Mouse (Mus musculus) thymus, adult 2 months (tissue): ENCODE data around the gene G3bp1. TPM values are rescaled to one million over a fixed set of nuclear protein-coding genes. Genes with fewer than 3 reads are reported as not detected.

Source experiments
- DNase-seq: peaks from one replicate; pipeline ENCODE4 v3.0.0; 2021
- H3K27ac ChIP-seq: fragments of 200-500 bp; 2 replicates; pipeline ENCODE4 v1.5.1; 2012; ENCODE audit warnings: low read length, control low read depth; ENCODE audit not compliant: control insufficient read depth, insufficient read depth
- H3K27me3 ChIP-seq: fragments of 200-500 bp; 2 replicates; pipeline ENCODE4 v1.6.1; 2012; ENCODE audit warnings: mild to moderate bottlenecking, low read length, moderate library complexity, mixed read lengths; ENCODE audit not compliant: control insufficient read depth, insufficient read depth
- H3K36me3 ChIP-seq: fragments of 200-500 bp; 2 replicates; pipeline ENCODE4 v1.6.1; 2012; ENCODE audit warnings: mild to moderate bottlenecking, low read length, moderate library complexity; ENCODE audit not compliant: control insufficient read depth, insufficient read depth
- H3K4me1 ChIP-seq: fragments of 200-500 bp; replicated peaks from 2 replicates; pipeline ENCODE4 v1.6.1; 2012; ENCODE audit warnings: low read length; ENCODE audit not compliant: control insufficient read depth, insufficient read depth
- H3K4me3 ChIP-seq: fragments of 200-500 bp; 2 replicates; pipeline ENCODE4 v1.5.1; 2012; ENCODE audit warnings: mild to moderate bottlenecking, low read length, control low read depth, moderate library complexity; ENCODE audit not compliant: control insufficient read depth, insufficient read depth
- CTCF ChIP-seq: fragments of 200-500 bp; IDR thresholded peaks from 2 replicates; pipeline ENCODE4 v1.5.1; 2012; ENCODE audit warnings: mild to moderate bottlenecking, control low read depth, low read length, moderate library complexity, borderline replicate concordance; ENCODE audit not compliant: control insufficient read depth, poor library complexity, insufficient read depth; ENCODE audit errors: extremely low read depth
- POLR2A ChIP-seq: fragments of 200-500 bp; IDR thresholded peaks from 2 replicates; pipeline ENCODE4 v1.6.1; 2012; ENCODE audit warnings: mild to moderate bottlenecking, low read length, control low read depth, moderate library complexity; ENCODE audit not compliant: control insufficient read depth, poor library complexity, insufficient read depth; ENCODE audit errors: extremely low read depth
- WGBS: fragments of 180-500 bp; shearing (Covaris S2); methylation state at CpG from one replicate; pipeline ENCODE4 v1.1.7; 2018; 5-methylcytosine and 5-hydroxymethylcytosine counted together
- polyA plus RNA-seq: library from polyadenylated mRNA; depleted of rRNA; stranded (reverse); fragments of >200 nt; gene quantifications from 2 replicates; pipeline ENCODE4 v1.2.3, GENCODE M21; 2012; rRNA removed

The G3bp1 gene
- 42.3 and 52.3 TPM in 2 replicates for polyA plus RNA-seq

DNA sequence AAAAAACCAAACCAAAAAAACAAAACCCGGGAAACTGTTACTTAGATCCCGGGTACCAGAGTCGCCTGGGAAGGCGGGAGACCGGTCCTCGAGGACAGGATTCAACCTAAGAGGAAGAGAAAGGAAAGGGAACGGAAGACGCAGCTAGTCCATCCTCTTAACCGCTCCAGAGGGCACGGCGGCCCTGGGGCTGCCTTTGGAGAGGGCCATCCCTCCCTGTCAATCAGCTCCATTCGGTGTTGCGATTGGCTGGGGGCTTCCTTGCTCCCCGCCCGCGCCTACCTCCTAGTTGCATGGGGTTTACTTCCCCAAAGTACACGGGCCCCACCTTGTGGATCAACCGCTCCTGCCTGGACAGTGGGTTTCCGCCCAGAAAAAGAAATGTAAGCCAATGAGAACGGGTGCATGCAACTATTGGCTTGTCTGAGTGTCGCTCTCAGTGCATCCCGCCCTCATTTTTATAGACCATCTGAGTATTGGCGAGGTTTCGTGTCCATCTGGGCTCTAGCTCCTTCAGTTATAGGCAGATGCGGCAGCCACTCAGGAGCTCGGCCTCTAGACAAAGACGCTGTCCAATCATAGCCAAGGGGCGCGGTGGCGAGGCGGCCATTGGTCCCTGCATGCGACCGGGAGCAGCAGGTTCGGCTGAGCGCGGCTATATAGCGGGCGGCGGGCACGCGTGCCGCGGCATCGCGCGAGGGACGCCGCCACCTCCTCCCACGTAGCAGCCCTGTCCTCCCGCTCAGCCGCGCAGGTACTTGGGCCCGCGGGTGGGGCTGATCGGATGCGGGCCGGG, at the start of gene G3bp1:
Gene G3bp1, plus strand, starts transcription at position 638 of the 796 bp plus-strand sequence.
- Histone ChIP-seq H3K27me3 (no peaks in the 10 kb centered on the region), H3K36me3 (no peaks in the 10 kb centered on the region), H3K4me3 (peak within 1 kb of the TSS; percentile 89), H3K27ac (peak within 1 kb of the TSS; percentile 80), H3K4me1 (peaks cover 11% of the 10 kb centered on the region)
- TF ChIP-seq POLR2A (peak; percentile 99), CTCF (0 out of 2 replicates have a peak, but pooled peaks have one; percentile 33)
- DNase-seq: peak; percentile 100
- WGBS: under 1% methylated on average over 57 of the region's 57 CpGs

DNA sequence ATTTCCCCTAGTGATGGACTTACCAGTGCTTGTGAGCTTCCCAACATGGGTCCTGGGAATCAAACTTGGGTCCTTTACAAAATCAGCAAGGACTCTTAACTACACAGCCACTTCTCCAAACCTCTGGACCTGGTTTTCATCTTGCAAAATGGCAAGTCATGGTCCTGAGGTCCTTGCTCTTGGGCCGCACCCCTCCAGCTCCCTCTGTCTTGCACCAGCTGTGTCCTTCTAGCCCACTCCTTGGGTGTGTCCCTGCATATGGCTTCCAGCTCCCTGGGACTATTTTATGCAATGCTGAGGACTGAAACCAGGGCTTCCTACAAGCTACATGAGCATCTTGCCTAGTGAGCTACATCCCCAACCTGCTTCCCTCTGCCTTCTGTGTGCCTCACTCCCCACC, 46.5 kb upstream of the G3bp1 start, which contains the start of gene Sparc:
Gene Sparc, minus strand, starts transcription at position 206 of the 400 bp plus-strand sequence.
- no peak within 1 kb of the TSS for H3K4me3 ChIP-seq
- H3K4me1 ChIP-seq: no peaks in the 10 kb centered on the region; the same call in 1 of the 2 replicates
- H3K27me3 ChIP-seq: no peaks in the 10 kb centered on the region
- no peak for DNase-seq
- no peak for TF ChIP-seq POLR2A
- H3K36me3 ChIP-seq: no peaks in the 10 kb centered on the region
- H3K27ac ChIP-seq: no peak within 1 kb of the TSS
- WGBS: 100% methylated on average over 1 of the region's 1 CpGs

DNA sequence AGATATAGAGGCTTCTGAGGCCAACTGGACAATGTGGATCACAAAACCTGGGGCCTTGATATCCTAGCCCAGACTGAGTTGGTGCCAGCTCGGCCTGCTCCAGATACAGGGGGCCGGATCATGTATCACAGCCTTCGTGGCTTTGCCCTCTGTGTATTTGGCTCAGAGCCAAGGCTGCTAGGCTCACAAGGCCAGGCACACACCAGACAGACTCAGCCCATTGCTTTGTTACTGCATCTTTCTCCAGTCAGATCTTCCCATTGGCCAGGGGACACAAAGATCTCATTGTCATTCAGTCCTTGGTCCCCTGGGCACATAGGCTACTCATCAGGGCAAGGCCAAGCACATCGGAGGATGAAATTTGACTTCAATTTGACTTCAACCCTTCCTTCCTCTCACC, 45.7 kb upstream of the G3bp1 start:
- Histone ChIP-seq H3K27ac (no peak overlapping the region), H3K36me3 (no peaks in the 10 kb centered on the region), H3K4me3 (no peak overlapping the region), H3K4me1 (no peaks in the 10 kb centered on the region; the same call in 1 of the 2 replicates), H3K27me3 (no peaks in the 10 kb centered on the region)
- 48% methylated on average over 4 of the region's 4 CpGs for WGBS
- no peak for DNase-seq
- no peak for TF ChIP-seq POLR2A
- TF ChIP-seq CTCF: no peak

DNA sequence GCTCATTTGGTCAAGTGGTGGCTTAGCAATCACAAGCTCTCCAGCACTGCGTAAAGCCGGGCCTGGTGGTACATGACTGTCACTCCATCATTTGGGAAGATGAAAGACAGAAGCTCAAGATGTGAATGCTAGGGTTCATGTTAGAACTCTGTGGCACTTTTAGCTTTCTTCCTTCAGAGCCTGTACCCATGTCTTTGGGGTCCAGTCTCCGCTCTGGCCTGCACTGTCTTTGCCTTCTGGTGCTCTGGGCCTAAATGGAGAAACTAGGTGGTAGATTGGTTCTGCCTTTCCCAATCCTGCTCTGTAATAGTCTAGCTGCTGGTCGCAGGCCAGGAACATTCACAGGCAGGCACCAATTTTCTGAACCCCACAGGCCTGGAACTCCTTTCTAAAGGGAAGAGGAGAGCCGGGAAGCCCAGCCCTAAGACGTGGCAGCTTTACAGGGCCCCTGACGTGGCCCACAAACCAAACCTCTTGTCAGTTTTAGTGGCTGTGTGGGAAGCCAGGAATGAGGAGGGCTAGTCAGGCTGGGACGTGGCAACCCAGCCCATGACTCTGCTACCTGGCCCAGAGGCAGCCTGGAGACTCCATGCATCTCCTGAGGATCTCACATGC, 44.6 kb upstream of the G3bp1 start:
- no peak for DNase-seq
- no peaks in the 10 kb centered on the region; the same call in 1 of the 2 replicates for H3K4me1 ChIP-seq
- TF ChIP-seq CTCF (no peak), POLR2A (no peak)
- WGBS: 91% methylated on average over 8 of the region's 8 CpGs
- H3K4me3 ChIP-seq: no peak overlapping the region
- no peak overlapping the region for H3K27ac ChIP-seq
- no peaks in the 10 kb centered on the region for H3K36me3 ChIP-seq
- H3K27me3 ChIP-seq: no peaks in the 10 kb centered on the region

DNA sequence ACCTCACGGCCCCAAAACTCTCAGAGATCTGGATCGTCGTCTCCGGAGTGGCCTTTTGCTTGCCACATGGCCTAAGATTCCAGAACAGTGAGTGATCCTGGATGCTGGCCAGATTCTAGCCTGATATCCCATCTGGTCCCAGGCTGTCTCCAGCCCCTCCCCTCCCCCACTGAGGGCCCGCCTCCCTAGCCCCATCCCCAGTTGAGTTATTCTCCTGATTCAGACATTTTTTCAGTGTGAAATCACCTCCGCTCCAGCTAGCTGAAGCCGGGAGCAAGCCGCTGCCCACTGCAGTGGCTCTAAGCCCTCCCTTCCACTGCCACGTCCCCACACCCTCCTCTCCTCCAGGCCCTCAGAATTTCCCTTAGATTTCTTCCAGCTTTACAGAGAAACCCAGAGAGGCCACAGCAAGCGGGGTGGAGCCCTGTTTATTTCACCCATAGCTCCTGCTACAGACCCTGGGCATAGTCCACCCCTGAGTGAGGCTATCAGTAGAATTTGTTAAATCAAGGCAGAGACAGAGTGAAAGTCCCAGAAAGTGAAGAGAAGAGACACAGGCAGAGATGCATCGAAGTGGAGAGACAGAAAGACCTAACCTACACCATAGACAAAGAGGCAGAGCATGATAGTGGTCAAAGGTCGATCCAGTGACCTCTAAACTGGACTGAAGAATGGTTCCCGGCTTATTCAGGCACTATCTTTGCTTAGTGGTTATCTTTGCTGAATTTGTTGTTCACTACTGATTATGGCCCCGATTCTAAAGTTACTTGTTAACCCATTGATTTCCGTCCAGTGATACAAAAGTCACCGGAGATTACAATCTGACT, 41.1 kb upstream of the G3bp1 start:
- Histone ChIP-seq H3K4me1 (no peaks in the 10 kb centered on the region; the same call in 1 of the 2 replicates), H3K27ac (no peak overlapping the region), H3K27me3 (no peaks in the 10 kb centered on the region), H3K4me3 (no peak overlapping the region), H3K36me3 (no peaks in the 10 kb centered on the region)
- DNase-seq: no peak
- TF ChIP-seq CTCF (no peak), POLR2A (no peak)
- 77% methylated on average over 16 of the region's 16 CpGs for WGBS

DNA sequence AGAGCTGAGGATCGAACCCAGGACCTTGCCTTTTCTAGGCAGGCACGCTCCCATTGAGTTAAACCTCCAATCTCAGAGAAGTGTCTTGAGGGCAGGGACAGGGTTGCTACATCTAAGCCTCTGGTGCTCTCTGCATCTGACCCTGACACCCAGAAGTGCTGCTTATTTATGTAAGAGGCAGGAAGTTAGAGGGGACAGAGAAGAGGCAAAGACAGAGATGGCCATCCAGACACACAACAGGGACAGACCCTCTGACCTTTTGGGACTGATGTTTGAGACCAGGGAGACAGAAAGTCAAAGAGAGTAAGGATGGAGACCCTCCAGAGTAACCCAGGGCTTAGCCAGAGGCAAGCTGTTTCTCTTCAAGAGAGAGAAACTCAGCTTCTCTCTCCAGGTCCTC, 39.5 kb upstream of the G3bp1 start:
- Histone ChIP-seq H3K4me3 (no peak overlapping the region), H3K4me1 (no peaks in the 10 kb centered on the region), H3K27me3 (no peaks in the 10 kb centered on the region), H3K27ac (no peak overlapping the region), H3K36me3 (no peaks in the 10 kb centered on the region)
- no peak for TF ChIP-seq CTCF
- no peak for TF ChIP-seq POLR2A
- WGBS: 96% methylated on average over 2 of the region's 2 CpGs
- no peak for DNase-seq
